Mouse (Mus musculus) gastrocnemius, postnatal 36 days (tissue): ENCODE measurements around the gene Slc25a34. TPM values are rescaled to one million over a fixed set of nuclear protein-coding genes. Genes with fewer than 3 reads are reported as not detected.

Source experiments
- DNase-seq, 2 experiments: peaks; one replicate each; pipeline ENCODE4 v3.0.0; 2022
- intact Hi-C: fragments of 180-260 bp; cut with DNase I; formaldehyde crosslinking; loops from one replicate; pipeline ENCODE4 v1.15.1; 2025
- long read RNA-seq, 2 experiments: library from polyadenylated mRNA; stranded (forward); transcript quantifications; one replicate each; pipeline ENCODE4 v2.0.0; 2021
- total RNA-seq, 2 experiments: library from RNA; stranded (reverse); gene quantifications; 2 replicates each; pipeline ENCODE4 v1.2.3; 2021

Slc25a34 gene
- 10 to 100 TPM; 10.3 to 26.0 TPM for total RNA-seq
- long read RNA-seq, experiment 1, partial matches to known transcripts, result 0 of 3 reads
- long read RNA-seq, experiment 1, other reads (novel, unspliced or antisense), result 3 of 3 reads
- long read RNA-seq, experiment 2, partial matches to known transcripts, result 2 of 9 reads
- long read RNA-seq, experiment 2, other reads (novel, unspliced or antisense), result 7 of 9 reads

- intact Hi-C loops, result no loop called here
- DNase-seq, result peak; percentile 52 to 76
These were observed at the start of gene Slc25a34 for GRCm38 (mm10) chr4:141623666-141624065. Slc25a34 (minus strand) TSS chr4:141623821.

GRCm38 (mm10) chr4:141672325-141672724 lies 48.7 kb upstream of the Slc25a34 start:
- DNase-seq, result no peak

GRCm38 (mm10) chr4:141671389-141671788 lies 47.8 kb upstream of the Slc25a34 start:
- no peak for DNase-seq
- intact Hi-C loops, result no loop called here

More at GRCm38 (mm10) chr4:141672325-141672724, 48.7 kb upstream of the Slc25a34 start:
- intact Hi-C loops, result no loop called here

GRCm38 (mm10) chr4:141669898-141670712 lies 46.5 kb upstream of the Slc25a34 start:
- no peak for DNase-seq
- intact Hi-C loops, result no loop called here

- intact Hi-C loops, result no loop called here
- no peak for DNase-seq
These were observed 41.2 kb upstream of the Slc25a34 start, which contains the start of gene Plekhm2 for GRCm38 (mm10) chr4:141664799-141665198. Plekhm2 (minus strand) TSS chr4:141664899.

GRCm38 (mm10) chr4:141664011-141664745 lies 40.6 kb upstream of the Slc25a34 start:
- intact Hi-C loops, result no loop called here
- DNase-seq, result peak; percentile 71

GRCm38 (mm10) chr4:141663122-141663931 lies 39.7 kb upstream of the Slc25a34 start:
- DNase-seq, result peak in 1 of 2 experiments; percentile 50
- intact Hi-C loops, result no loop called here

GRCm38 (mm10) chr4:141660884-141661283 lies 37.3 kb upstream of the Slc25a34 start:
- DNase-seq, result no peak
- intact Hi-C loops, result no loop called here

- intact Hi-C loops, result no loop called here
- no peak for DNase-seq
These were observed 36.1 kb upstream of the Slc25a34 start for GRCm38 (mm10) chr4:141659739-141660138.

GRCm38 (mm10) chr4:141658846-141659484 lies 35.3 kb upstream of the Slc25a34 start:
- intact Hi-C loops, result no loop called here
- DNase-seq, result no peak

GRCm38 (mm10) chr4:141656932-141657331 lies 33.3 kb upstream of the Slc25a34 start:
- no peak for DNase-seq
- intact Hi-C loops, result no loop called here

GRCm38 (mm10) chr4:141655908-141656608 lies 32.4 kb upstream of the Slc25a34 start:
- peak; percentile 55 to 56 for DNase-seq
- intact Hi-C loops, result no loop called here

- intact Hi-C loops, result no loop called here
These were observed 30.9 kb upstream of the Slc25a34 start for GRCm38 (mm10) chr4:141654509-141654908.

GRCm38 (mm10) chr4:141653813-141654212 lies 30.2 kb upstream of the Slc25a34 start:
- intact Hi-C loops, result no loop called here
- no peak for DNase-seq

More at GRCm38 (mm10) chr4:141654509-141654908, 30.9 kb upstream of the Slc25a34 start:
- no peak for DNase-seq

- intact Hi-C loops, result no loop called here
- no peak for DNase-seq
These were observed 29.4 kb upstream of the Slc25a34 start for GRCm38 (mm10) chr4:141653044-141653443.

- intact Hi-C loops, result no loop called here
- no peak for DNase-seq
These were observed 28.3 kb upstream of the Slc25a34 start for GRCm38 (mm10) chr4:141651944-141652343.

GRCm38 (mm10) chr4:141651286-141651685 lies 27.7 kb upstream of the Slc25a34 start:
- DNase-seq, result no peak
- intact Hi-C loops, result no loop called here

GRCm38 (mm10) chr4:141649244-141649643 lies 25.6 kb upstream of the Slc25a34 start:
- intact Hi-C loops, result no loop called here
- DNase-seq, result no peak

- DNase-seq, result no peak
- intact Hi-C loops, result no loop called here
These were observed 24.6 kb upstream of the Slc25a34 start for GRCm38 (mm10) chr4:141648262-141648661.
